Mouse (Mus musculus) midbrain, embryonic 10.5 days (tissue): ENCODE measurements around the gene Aco2. TPM values are rescaled to one million over a fixed set of nuclear protein-coding genes. Genes with fewer than 3 reads are reported as not detected.

Source experiments
- DNase-seq: peaks from one replicate; pipeline ENCODE4 v3.0.0-alpha.2; 2017; ENCODE audit warnings: low spot score
- H3K27ac ChIP-seq: fragments of 300-500 bp; sonication (generic); replicated peaks from 2 replicates; pipeline ENCODE4 v1.5.1; 2016; ENCODE audit warnings: mild to moderate bottlenecking
- H3K27me3 ChIP-seq: fragments of 300-500 bp; sonication (generic); 2 replicates; pipeline ENCODE4 v1.6.1; 2016; ENCODE audit warnings: low read depth, mild to moderate bottlenecking; ENCODE audit not compliant: poor library complexity, severe bottlenecking
- H3K36me3 ChIP-seq: fragments of 300-500 bp; sonication (generic); 2 replicates; pipeline ENCODE4 v1.6.1; 2016; ENCODE audit warnings: mild to moderate bottlenecking, moderate library complexity
- H3K4me1 ChIP-seq: fragments of 300-500 bp; sonication (generic); 2 replicates; pipeline ENCODE4 v1.6.1; 2016
- H3K4me3 ChIP-seq: fragments of 300-500 bp; sonication (generic); 2 replicates; pipeline ENCODE4 v1.5.1; 2016; ENCODE audit warnings: mild to moderate bottlenecking, moderate library complexity
- H3K9me3 ChIP-seq: fragments of 300-500 bp; sonication (generic); replicated peaks from 2 replicates; pipeline ENCODE4 v1.6.1; 2016; ENCODE audit warnings: mild to moderate bottlenecking
- WGBS: fragments of 180-500 bp; shearing (Covaris S2); methylation state at CpG from one replicate; pipeline ENCODE4 v1.1.7; 2016; 5-methylcytosine and 5-hydroxymethylcytosine counted together
- polyA plus RNA-seq: library from polyadenylated mRNA; unstranded; fragments of >200 nt; fragmentation: Nextera tagmentation; extraction: Ambion mirVana; gene quantifications from 2 replicates; pipeline ENCODE4 v1.2.1, GENCODE M21; 2016

The Aco2 gene
- polyA plus RNA-seq, 1 experiment from 2014 or later = 152 TPM

GRCm38 (mm10) chr15:81938246-81938645 lies 66.1 kb downstream of the Aco2 start:
- H3K27me3 ChIP-seq = peaks cover 17% of the 10 kb centered on the region
- H3K36me3 ChIP-seq = no peaks in the 10 kb centered on the region
- peaks cover 46% of the 10 kb centered on the region for H3K4me1 ChIP-seq
- 26% methylated on average over 2 of the region's 2 CpGs for WGBS
- H3K4me3 ChIP-seq = peak overlapping the region; percentile 59
- H3K27ac ChIP-seq = peak overlapping the region; percentile 76; the same call in 1 of the 2 replicates
- DNase-seq = peak; percentile 55
- no peaks in the 10 kb centered on the region for H3K9me3 ChIP-seq

GRCm38 (mm10) chr15:81939157-81939715 lies 67.1 kb downstream of the Aco2 start:
- Histone ChIP-seq H3K9me3 (no peaks in the 10 kb centered on the region), H3K27me3 (peaks cover 17% of the 10 kb centered on the region), H3K4me3 (no peak overlapping the region), H3K4me1 (peaks cover 54% of the 10 kb centered on the region), H3K27ac (peak overlapping the region; percentile 76; the same call in 1 of the 2 replicates), H3K36me3 (no peaks in the 10 kb centered on the region)
- 90% methylated on average over 10 of the region's 10 CpGs for WGBS
- DNase-seq = no peak

DNA sequence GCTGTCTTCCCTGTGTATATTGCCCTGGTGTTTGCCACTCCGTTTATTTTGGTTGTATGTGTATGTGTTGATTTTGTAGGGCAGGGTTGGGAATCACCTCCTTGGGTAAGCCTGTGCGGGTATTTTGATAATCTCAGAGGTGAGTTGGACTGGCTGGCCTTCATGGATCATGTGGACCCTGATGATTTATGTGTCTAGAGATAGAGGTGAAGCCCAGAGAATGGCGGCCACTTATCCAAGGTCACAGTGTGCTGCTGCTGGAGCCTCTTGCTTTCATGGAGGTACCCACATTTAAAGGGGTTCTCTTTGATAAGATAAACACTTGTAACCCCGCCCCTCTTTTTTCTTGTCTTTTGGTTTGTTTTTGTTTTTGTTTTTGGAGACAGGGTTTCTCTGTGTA lies 67.7 kb downstream of the Aco2 start:
- no peak overlapping the region for H3K27ac ChIP-seq
- 90% methylated on average over 4 of the region's 4 CpGs for WGBS
- H3K27me3 ChIP-seq = peaks cover 17% of the 10 kb centered on the region
- no peaks in the 10 kb centered on the region for H3K9me3 ChIP-seq
- no peaks in the 10 kb centered on the region for H3K36me3 ChIP-seq
- no peak overlapping the region for H3K4me3 ChIP-seq
- peaks cover 54% of the 10 kb centered on the region for H3K4me1 ChIP-seq
- no peak for DNase-seq

DNA sequence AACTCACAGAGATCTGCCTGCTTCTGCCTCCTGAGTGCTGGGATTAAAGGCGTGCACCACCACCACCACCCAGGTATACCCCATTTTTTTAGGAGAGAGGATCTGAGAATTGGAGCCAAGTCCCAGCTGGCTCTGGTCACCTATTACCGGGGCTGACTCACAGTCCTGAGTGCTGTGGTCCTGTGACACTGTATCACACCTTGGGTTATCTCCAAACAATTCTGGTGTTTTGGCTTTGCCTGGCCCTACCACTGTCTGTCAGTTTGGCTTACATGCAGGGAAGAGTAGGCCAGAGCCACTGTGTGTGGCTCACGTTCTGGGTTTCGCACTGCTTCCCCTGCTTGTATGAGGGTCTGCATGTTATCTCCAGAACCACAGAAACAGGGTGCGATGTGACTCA lies 68.1 kb downstream of the Aco2 start:
- Histone ChIP-seq H3K27ac (no peak overlapping the region), H3K9me3 (no peaks in the 10 kb centered on the region), H3K36me3 (no peaks in the 10 kb centered on the region), H3K27me3 (peaks cover 17% of the 10 kb centered on the region), H3K4me3 (no peak overlapping the region), H3K4me1 (peaks cover 54% of the 10 kb centered on the region)
- no peak for DNase-seq
- WGBS = 91% methylated on average over 5 of the region's 5 CpGs

DNA sequence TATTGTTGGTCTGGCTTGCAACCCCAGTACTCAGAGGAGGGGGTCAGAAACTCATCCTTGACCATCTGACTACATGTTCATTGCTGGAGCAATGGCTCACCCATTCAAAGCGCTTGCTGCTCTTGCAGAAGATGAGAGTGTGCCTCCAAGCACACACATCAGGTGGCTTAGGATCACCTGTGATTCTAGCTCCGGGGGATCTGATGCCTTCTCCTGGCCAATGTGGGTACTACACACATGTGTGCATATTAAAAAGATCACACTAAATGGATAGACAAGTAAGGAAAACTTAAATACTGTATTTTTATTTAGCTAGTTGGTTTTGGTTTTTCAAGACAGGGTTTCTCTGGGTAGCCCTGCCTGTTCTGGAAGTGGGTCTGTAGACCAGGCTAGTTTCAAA lies 68.9 kb downstream of the Aco2 start:
- Histone ChIP-seq H3K36me3 (no peaks in the 10 kb centered on the region), H3K9me3 (no peaks in the 10 kb centered on the region), H3K27me3 (peaks cover 17% of the 10 kb centered on the region), H3K4me3 (no peak overlapping the region), H3K4me1 (peaks cover 54% of the 10 kb centered on the region), H3K27ac (no peak overlapping the region)
- DNase-seq = no peak
- WGBS = 90% methylated on average over 2 of the region's 2 CpGs

- Histone ChIP-seq H3K4me1 (peaks cover 37% of the 10 kb centered on the region), H3K4me3 (peak overlapping the region; percentile 37), H3K27me3 (peaks cover 1% of the 10 kb centered on the region; the same call in 1 of the 2 replicates), H3K36me3 (peaks cover 8% of the 10 kb centered on the region), H3K9me3 (no peaks in the 10 kb centered on the region), H3K27ac (peak overlapping the region; percentile 86)
- 11% methylated on average over 9 of the region's 9 CpGs for WGBS
- DNase-seq = peak; percentile 89
Measured at GRCm38 (mm10) chr15:81943176-81943749, 71.2 kb downstream of the Aco2 start.

- Histone ChIP-seq H3K4me3 (no peak overlapping the region), H3K9me3 (no peaks in the 10 kb centered on the region), H3K27me3 (no peaks in the 10 kb centered on the region), H3K4me1 (peaks cover 11% of the 10 kb centered on the region), H3K27ac (peak overlapping the region; percentile 23; the same call in 1 of the 2 replicates), H3K36me3 (peaks cover 33% of the 10 kb centered on the region)
- no peak for DNase-seq
- 86% methylated on average over 10 of the region's 10 CpGs for WGBS
Measured at GRCm38 (mm10) chr15:81949076-81949475, 77.0 kb downstream of the Aco2 start.

DNA sequence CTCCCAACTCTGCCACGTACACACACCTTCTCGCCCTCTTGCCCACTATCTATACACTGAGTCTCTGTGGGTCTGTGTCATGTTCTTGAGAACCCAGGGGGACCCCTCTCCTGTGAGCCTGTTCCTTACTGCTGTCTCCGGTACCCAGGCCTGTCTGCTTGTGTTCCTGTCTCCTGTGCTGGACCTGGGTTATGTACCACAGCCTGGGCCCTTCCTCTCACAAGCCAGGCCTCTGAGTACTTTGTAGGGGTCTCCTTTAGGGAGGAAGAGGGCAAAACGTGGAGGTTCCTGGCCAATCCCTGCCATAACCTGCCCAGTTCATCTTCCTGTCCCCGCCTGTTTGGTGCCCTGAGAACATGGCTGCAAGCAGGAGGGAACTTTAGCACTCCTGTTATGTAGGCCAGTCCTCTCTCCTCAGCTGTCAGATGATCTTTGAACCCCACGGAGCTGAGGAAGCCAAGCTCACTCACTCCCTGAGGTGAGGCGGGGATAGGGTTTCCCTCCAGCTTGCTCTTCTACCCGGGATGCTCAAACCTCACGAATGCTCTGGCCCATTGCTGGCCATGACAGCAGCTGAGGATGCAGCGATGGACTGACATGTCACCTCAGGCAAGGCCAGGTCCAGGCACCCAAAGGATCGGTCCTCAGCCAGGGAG lies 77.5 kb downstream of the Aco2 start:
- WGBS = 75% methylated on average over 11 of the region's 11 CpGs
- H3K27ac ChIP-seq = no peak overlapping the region
- no peak for DNase-seq

GRCm38 (mm10) chr15:81950716-81951115 lies 78.6 kb downstream of the Aco2 start:
- H3K36me3 ChIP-seq = peaks cover 48% of the 10 kb centered on the region

More for the DNA sequence above, 77.5 kb downstream of the Aco2 start:
- Histone ChIP-seq H3K36me3 (peaks cover 39% of the 10 kb centered on the region), H3K9me3 (no peaks in the 10 kb centered on the region), H3K4me1 (peaks cover 10% of the 10 kb centered on the region), H3K27me3 (no peaks in the 10 kb centered on the region), H3K4me3 (no peak overlapping the region)

DNA sequence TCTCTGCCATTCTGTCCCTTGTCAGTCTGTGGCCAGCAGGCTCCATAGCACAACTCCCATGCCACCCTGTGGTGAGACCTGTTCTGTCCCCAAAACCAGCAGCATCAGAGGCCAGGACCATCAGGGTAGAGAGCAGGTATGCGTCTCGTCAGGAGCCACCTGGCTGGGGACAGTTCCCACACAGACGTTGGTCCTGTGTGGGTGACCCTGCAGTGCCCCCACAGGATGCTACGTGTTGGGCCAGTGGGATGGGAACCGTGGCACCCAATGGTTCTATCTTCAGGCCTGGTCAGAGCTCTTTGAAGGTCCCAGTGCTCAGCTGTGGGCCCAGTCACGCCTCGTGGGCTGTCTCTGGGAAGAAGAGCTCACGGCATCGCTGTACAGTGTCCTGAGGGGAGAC lies 79.0 kb downstream of the Aco2 start:
- Histone ChIP-seq H3K4me1 (peaks cover 10% of the 10 kb centered on the region), H3K9me3 (no peaks in the 10 kb centered on the region), H3K36me3 (peaks cover 51% of the 10 kb centered on the region), H3K27ac (no peak overlapping the region), H3K4me3 (no peak overlapping the region), H3K27me3 (no peaks in the 10 kb centered on the region)
- DNase-seq = no peak
- WGBS = 87% methylated on average over 9 of the region's 9 CpGs

More at GRCm38 (mm10) chr15:81950716-81951115, 78.6 kb downstream of the Aco2 start:
- 85% methylated on average over 5 of the region's 5 CpGs for WGBS
- Histone ChIP-seq H3K27ac (no peak overlapping the region), H3K27me3 (no peaks in the 10 kb centered on the region), H3K9me3 (no peaks in the 10 kb centered on the region), H3K4me1 (peaks cover 10% of the 10 kb centered on the region), H3K4me3 (no peak overlapping the region)
- DNase-seq = no peak

DNA sequence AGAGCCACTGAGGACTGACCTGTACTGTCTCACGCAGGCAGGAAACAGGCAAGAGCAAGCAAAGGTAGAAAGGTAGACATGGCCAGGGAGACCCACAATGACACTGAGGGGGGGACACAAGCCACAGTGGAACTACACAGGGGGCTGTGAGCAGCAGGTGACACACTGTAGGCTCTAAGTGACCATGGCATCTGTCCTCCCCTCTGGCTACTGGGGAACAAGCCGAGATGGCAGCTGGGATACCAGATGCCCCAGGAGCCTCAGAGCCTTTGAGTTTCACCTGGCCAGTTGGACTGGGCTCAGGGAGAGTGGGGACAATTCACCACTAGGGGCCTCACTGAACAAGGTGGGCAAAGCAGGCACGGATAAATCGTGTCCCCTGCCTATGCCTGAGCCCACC lies 80.2 kb downstream of the Aco2 start:
- H3K9me3 ChIP-seq = no peaks in the 10 kb centered on the region
- peaks cover 10% of the 10 kb centered on the region for H3K4me1 ChIP-seq
- no peak overlapping the region for H3K4me3 ChIP-seq
- WGBS = 82% methylated on average over 4 of the region's 4 CpGs
- no peaks in the 10 kb centered on the region for H3K27me3 ChIP-seq
- H3K36me3 ChIP-seq = peaks cover 46% of the 10 kb centered on the region
- no peak for DNase-seq
- H3K27ac ChIP-seq = no peak overlapping the region

- Histone ChIP-seq H3K4me1 (peaks cover 3% of the 10 kb centered on the region; the same call in 1 of the 2 replicates), H3K36me3 (peaks cover 46% of the 10 kb centered on the region), H3K27ac (no peak overlapping the region), H3K4me3 (no peak overlapping the region), H3K27me3 (no peaks in the 10 kb centered on the region), H3K9me3 (no peaks in the 10 kb centered on the region)
- WGBS = 96% methylated on average over 9 of the region's 9 CpGs
- no peak for DNase-seq
Measured at GRCm38 (mm10) chr15:81954151-81954583, 82.1 kb downstream of the Aco2 start.

DNA sequence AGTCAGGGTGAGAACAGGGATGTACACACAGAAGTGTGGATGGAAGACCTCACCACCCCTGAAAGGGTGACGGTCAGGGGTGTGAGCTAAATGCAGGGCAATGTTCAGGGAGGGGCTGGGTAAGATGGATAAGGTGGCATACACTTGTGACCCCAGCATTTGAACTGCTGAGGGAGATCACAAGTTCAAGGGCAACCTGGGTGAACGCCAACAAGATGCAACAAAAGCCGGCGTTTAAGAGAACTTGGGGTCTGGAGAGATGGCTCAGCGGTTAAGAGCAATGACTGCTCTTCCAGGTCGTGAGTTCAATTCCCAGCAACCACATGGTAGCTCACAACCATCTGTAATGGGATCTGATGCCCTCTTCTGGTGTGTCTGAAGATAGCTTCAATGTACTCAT lies 82.6 kb downstream of the Aco2 start:
- no peak for DNase-seq
- Histone ChIP-seq H3K4me3 (no peak overlapping the region), H3K9me3 (no peaks in the 10 kb centered on the region), H3K27me3 (no peaks in the 10 kb centered on the region), H3K36me3 (peaks cover 46% of the 10 kb centered on the region), H3K4me1 (peaks cover 9% of the 10 kb centered on the region), H3K27ac (no peak overlapping the region)
- WGBS = 94% methylated on average over 6 of the region's 6 CpGs
